In the genomic region with DNA sequence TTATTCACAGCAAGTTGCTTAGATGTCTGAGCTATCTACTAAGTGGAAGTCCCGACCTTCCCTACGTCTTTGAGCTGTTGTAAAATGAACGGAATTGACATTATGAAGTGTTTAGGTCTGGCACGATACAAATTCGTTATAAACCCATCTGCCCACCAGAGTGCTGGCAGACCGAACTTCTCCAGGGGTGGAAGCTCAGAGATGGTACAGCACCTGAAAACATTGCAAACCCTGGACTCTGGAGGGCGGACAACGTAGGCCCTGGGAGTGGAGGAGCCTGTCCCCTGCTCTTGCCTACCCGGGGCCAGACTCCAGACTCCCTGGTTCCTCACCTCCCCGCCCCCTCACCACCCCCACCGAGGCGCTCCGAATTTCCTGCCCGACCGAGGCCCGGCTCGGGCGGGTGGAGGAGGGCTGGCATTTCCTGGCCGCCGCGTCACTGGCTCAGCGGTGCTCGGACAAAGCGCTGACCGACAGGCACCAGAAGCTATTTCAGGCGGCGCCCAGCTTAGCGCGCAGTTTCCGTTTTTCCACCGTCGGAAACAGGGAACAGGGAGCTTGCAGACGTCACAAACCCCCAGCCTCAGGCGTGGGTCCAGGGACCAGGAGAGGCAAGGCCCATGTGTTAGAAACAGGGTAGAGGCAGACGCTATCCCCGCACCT, we compare ENCODE assay signal across 8 mouse cellular contexts. TPM values are rescaled to one million over a fixed set of nuclear protein-coding genes. Genes with fewer than 3 reads are reported as not detected.
DNase-seq lines count a peak whose midpoint lies in the region; ATAC-seq lines count a peak whose summit lies in the region.

No protein-coding gene starts in this region.

- H3K4me3 ChIP-seq in embryonic facial prominence, embryonic 11.5 days (ENCODE audit: low read depth, low read length): peak overlapping the region; percentile 29
- peak overlapping the region; percentile 56 for H3K4me3 ChIP-seq in heart, embryonic 10.5 days
- H3K4me3 ChIP-seq in lung, embryonic 15.5 days: peak overlapping the region; percentile 24

- H3K27ac ChIP-seq in embryonic facial prominence, embryonic 11.5 days (replicated peaks; ENCODE audit: low read depth, low read length): no peak overlapping the region
- H3K27ac ChIP-seq in heart, embryonic 10.5 days: peak overlapping the region; percentile 85
- H3K27ac ChIP-seq in lung, embryonic 15.5 days: peak overlapping the region; percentile 53

- WGBS in embryonic facial prominence, embryonic 11.5 days: under 1% methylated on average over 36 of the region's 36 CpGs
- WGBS in heart, embryonic 10.5 days: under 1% methylated on average over 36 of the region's 36 CpGs
- 1% methylated on average over 36 of the region's 36 CpGs for WGBS in lung, embryonic 15.5 days

- ATAC-seq in embryonic facial prominence, embryonic 11.5 days (replicated peaks; ENCODE audit: insufficient number of reproducible peaks, low FRiP score, low TSS enrichment, low read depth): peak; percentile 16; the same call in 1 of the 2 replicates
- ATAC-seq in lung, embryonic 15.5 days (ENCODE audit: borderline replicate concordance, extremely low read depth, low FRiP score, low TSS enrichment): peak; percentile 76

- peaks cover 45% of the 10 kb centered on the region for H3K27me3 ChIP-seq in embryonic facial prominence, embryonic 11.5 days (ENCODE audit: control insufficient read depth, insufficient read depth, low read length)
- H3K27me3 ChIP-seq in heart, embryonic 10.5 days (ENCODE audit: insufficient read depth, poor library complexity, severe bottlenecking): peaks cover 92% of the 10 kb centered on the region
- H3K27me3 ChIP-seq in lung, embryonic 15.5 days: peaks cover 81% of the 10 kb centered on the region

- H3K9me3 ChIP-seq in embryonic facial prominence, embryonic 11.5 days (replicated peaks; ENCODE audit: control insufficient read depth, low read length): no peaks in the 10 kb centered on the region
- no peaks in the 10 kb centered on the region for H3K9me3 ChIP-seq in heart, embryonic 10.5 days
- no peaks in the 10 kb centered on the region for H3K9me3 ChIP-seq in lung, embryonic 15.5 days

- DNase-seq in right cerebral cortex, postnatal 10 days (ENCODE audit: low spot score in 2 of 2): peak; percentile 63 to 65
- no peak for DNase-seq in right cerebral cortex, adult 18-20 months
- peak; percentile 61 for DNase-seq in embryonic facial prominence, embryonic 11.5 days (ENCODE audit: low spot score)
- DNase-seq in heart, embryonic 10.5 days (ENCODE audit: low spot score): peak; percentile 95
- DNase-seq in kidney, adult 9 months: peak; percentile 75
- peak; percentile 52 for DNase-seq in retina, embryonic 14.5 days (ENCODE audit: low spot score)
- no peak for DNase-seq in cerebellum, adult 9-11 months

- no peaks in the 10 kb centered on the region for H3K36me3 ChIP-seq in embryonic facial prominence, embryonic 11.5 days (replicated peaks; ENCODE audit: control insufficient read depth, insufficient read depth, low read depth, low read length)
- no peaks in the 10 kb centered on the region for H3K36me3 ChIP-seq in heart, embryonic 10.5 days
- H3K36me3 ChIP-seq in lung, embryonic 15.5 days: no peaks in the 10 kb centered on the region

- peaks cover 4% of the 10 kb centered on the region for H3K4me1 ChIP-seq in embryonic facial prominence, embryonic 11.5 days (ENCODE audit: control insufficient read depth, insufficient read depth, low read length)
- peaks cover 18% of the 10 kb centered on the region for H3K4me1 ChIP-seq in heart, embryonic 10.5 days
- H3K4me1 ChIP-seq in lung, embryonic 15.5 days: peaks cover 20% of the 10 kb centered on the region

- H3K4me2 ChIP-seq in embryonic facial prominence, embryonic 11.5 days (ENCODE audit: low read depth, low read length): peak overlapping the region; percentile 55
- H3K4me2 ChIP-seq in lung, embryonic 15.5 days: peak overlapping the region; percentile 51

- peak overlapping the region; percentile 47 for H3K9ac ChIP-seq in embryonic facial prominence, embryonic 11.5 days (replicated peaks; ENCODE audit: low read length)
- no peak overlapping the region for H3K9ac ChIP-seq in lung, embryonic 15.5 days

RNA-seq across cellular contexts. Expression of gene Tal1, which starts 3.8 kb away (rescaled TPM):
- polyA plus RNA-seq in embryonic facial prominence, embryonic 11.5 days (2014; fragmentation: Nextera tagmentation; extraction: Ambion mirVana): 4.8 and 5.3 TPM in 2 replicates
- polyA plus RNA-seq in heart, embryonic 10.5 days (2016; fragmentation: Nextera tagmentation; extraction: Ambion mirVana): 6.7 and 8.3 TPM in 2 replicates
- polyA plus RNA-seq in lung, embryonic 15.5 days (2015; fragmentation: Nextera tagmentation; extraction: Ambion mirVana): 1.8 TPM in 2 replicates

RNA-seq across cellular contexts. Expression of gene Pdzk1ip1, which starts 36.0 kb away (rescaled TPM):
- 11.3 and 13.1 TPM in 2 replicates for polyA plus RNA-seq in embryonic facial prominence, embryonic 11.5 days (2014; fragmentation: Nextera tagmentation; extraction: Ambion mirVana)
- polyA plus RNA-seq in heart, embryonic 10.5 days (2016; fragmentation: Nextera tagmentation; extraction: Ambion mirVana): 19.5 and 29.4 TPM in 2 replicates
- 21.6 and 22.9 TPM in 2 replicates for polyA plus RNA-seq in lung, embryonic 15.5 days (2015; fragmentation: Nextera tagmentation; extraction: Ambion mirVana)

RNA-seq across cellular contexts. Expression of gene Stil, which starts 52.5 kb away (rescaled TPM):
- 23.1 and 25.1 TPM in 2 replicates for polyA plus RNA-seq in embryonic facial prominence, embryonic 11.5 days (2014; fragmentation: Nextera tagmentation; extraction: Ambion mirVana)
- polyA plus RNA-seq in heart, embryonic 10.5 days (2016; fragmentation: Nextera tagmentation; extraction: Ambion mirVana): 13.0 and 13.5 TPM in 2 replicates
- 15.2 and 16.6 TPM in 2 replicates for polyA plus RNA-seq in lung, embryonic 15.5 days (2015; fragmentation: Nextera tagmentation; extraction: Ambion mirVana)

Comparison
In these comparisons a context has a peak if more than half of its experiments do, and no peak if none do; other contexts are left out.
1. DNase-seq: peak in right cerebral cortex, postnatal 10 days (2 of 2), embryonic facial prominence, embryonic 11.5 days (single experiment), heart, embryonic 10.5 days (single experiment), kidney, adult 9 months (single experiment) and retina, embryonic 14.5 days (single experiment); none in right cerebral cortex, adult 18-20 months (single experiment) and cerebellum, adult 9-11 months (single experiment).
2. Peak in every context shown above with its lines, with median percentiles within 50 percentile points of each other: H3K4me3 ChIP-seq.